Mouse (Mus musculus): ENCODE measurements around the gene Gm2696.
"Not testable (repeated sequence)": the region's sequence is repeated elsewhere in the genome, so short reads cannot be mapped to it uniquely, and the experiment has no call there.

DNA sequence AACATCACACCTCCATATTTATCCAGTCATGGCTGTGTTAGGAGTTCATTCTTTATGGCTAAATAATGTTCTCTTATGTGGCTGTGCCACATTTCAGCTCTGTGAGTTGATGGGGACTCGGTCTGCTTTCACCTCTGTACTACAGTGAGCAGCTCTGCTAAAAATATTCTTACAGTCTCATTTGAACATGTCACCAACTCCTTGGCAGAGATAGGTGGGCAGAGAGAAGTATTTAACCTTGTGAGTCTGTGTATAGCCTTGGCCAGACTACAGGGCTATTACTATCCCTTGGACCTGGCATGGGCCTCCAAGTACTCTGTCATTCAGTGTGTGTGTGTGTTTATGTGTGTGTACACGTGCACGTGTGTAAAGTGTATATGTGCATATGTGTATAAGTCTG is 42.3 kb upstream of the Gm2696 start:
- TF ChIP-seq POLR2A (IDR thresholded peaks at IDR 0.05; ENCODE audit: low read depth, low read length); CTCF (IDR thresholded peaks at IDR 0.05; ENCODE audit: extremely low read depth, insufficient read length, insufficient replicate concordance, low read depth, low read length): not testable (repeated sequence)

Data from small intestine, adult 2 months (tissue).